Mouse (Mus musculus): ENCODE data around the gene Rad51b.

- TF ChIP-seq CTCF (IDR thresholded peaks at IDR 0.05; ENCODE audit: insufficient read depth, low read length) = no peak
- TF ChIP-seq POLR2A (IDR thresholded peaks at IDR 0.05; ENCODE audit: borderline replicate concordance, extremely low read depth, low read depth, low read length) = no peak
These were observed 978 bp downstream of the Rad51b start for GRCm38 (mm10) chr12:79297884-79298636.
